Mouse (Mus musculus) liver, embryonic 14.5 days (tissue): ENCODE data around the gene Ptprn2. TPM values are rescaled to one million over a fixed set of nuclear protein-coding genes. Genes with fewer than 3 reads are reported as not detected.
A peak's percentile ranks its signal among the peaks of the same experiment; 100 is the strongest.

Experiments
- ATAC-seq: fragments of 200-750 bp; cut with Nextera tagmentation; 2 replicates; pipeline ENCODE4 v1.8.0; 2017; ENCODE audit warnings: moderate number of reproducible peaks, mild to moderate bottlenecking, moderate library complexity; ENCODE audit not compliant: insufficient read depth
- DNase-seq, 3 experiments: peaks; one replicate each; pipeline ENCODE4 v3.0.0-alpha.2; 2012 to 2013; ENCODE audit warnings: low read depth in 3 of 3, low spot score in 3 of 3
- H3K27ac ChIP-seq: fragments of 300-500 bp; sonication (generic); 2 replicates; pipeline ENCODE4 v1.5.1; 2014; ENCODE audit warnings: moderate library complexity, mild to moderate bottlenecking, control low read depth, inconsistent platforms
- H3K27me3 ChIP-seq: fragments of 300-500 bp; sonication (generic); 2 replicates; pipeline ENCODE4 v1.6.1; 2014; ENCODE audit warnings: mild to moderate bottlenecking, low read length, moderate library complexity; ENCODE audit not compliant: control insufficient read depth, insufficient read depth
- H3K36me3 ChIP-seq: fragments of 300-500 bp; sonication (generic); replicated peaks from 2 replicates; pipeline ENCODE4 v1.6.1; 2014; ENCODE audit warnings: low read depth; ENCODE audit not compliant: control insufficient read depth, insufficient read depth
- H3K4me1 ChIP-seq, 2 experiments: fragments of 200-500 bp in 1 of 2; fragments of 300-500 bp in 1 of 2; sonication (generic) in 1 of 2; replicated peaks; 2 replicates each; pipeline ENCODE4 v1.6.1; 2012 to 2014; ENCODE audit warnings: antibody characterized with exemption in 1 of 2, inconsistent platforms in 1 of 2, low read length in 1 of 2; ENCODE audit not compliant: control insufficient read depth in 2 of 2, insufficient read depth in 2 of 2
- H3K4me2 ChIP-seq: fragments of 300-500 bp; sonication (generic); 2 replicates; pipeline ENCODE4 v1.6.1; 2014; ENCODE audit warnings: low read depth, mild to moderate bottlenecking, control low read depth, moderate library complexity
- H3K4me3 ChIP-seq, 2 experiments: fragments of 200-500 bp in 1 of 2; fragments of 300-500 bp in 1 of 2; sonication (generic) in 1 of 2; 2 replicates each; pipeline ENCODE4 v1.5.1; 2012 to 2014; ENCODE audit warnings: low read depth in 2 of 2, low read length in 2 of 2, mild to moderate bottlenecking in 2 of 2, control low read depth in 1 of 2, inconsistent platforms in 1 of 2, moderate library complexity in 1 of 2; ENCODE audit not compliant: insufficient read depth in 1 of 2
- H3K9ac ChIP-seq: fragments of 300-500 bp; sonication (generic); replicated peaks from 2 replicates; pipeline ENCODE4 v1.6.1; 2014; ENCODE audit warnings: mild to moderate bottlenecking, control low read depth, moderate library complexity
- H3K9me3 ChIP-seq: fragments of 300-500 bp; sonication (generic); 2 replicates; pipeline ENCODE4 v1.6.1; 2016; ENCODE audit warnings: low read length, mixed read lengths; ENCODE audit not compliant: control insufficient read depth
- CTCF ChIP-seq: IDR thresholded peaks from 2 replicates; pipeline ENCODE4 v1.5.1; 2016; ENCODE audit warnings: antibody characterized with exemption, low read depth, control low read depth
- EP300 ChIP-seq: IDR thresholded peaks from 2 replicates; pipeline ENCODE4 v1.6.1; 2016; ENCODE audit warnings: antibody characterized with exemption, low read depth
- WGBS: fragments of 180-500 bp; shearing (Covaris S2); extraction: QIAGEN DNeasy Blood & Tissue Kit; methylation state at CpG from one replicate; pipeline ENCODE4 v1.1.7; 2014; ENCODE audit not compliant: insufficient replicate concordance; 5-methylcytosine and 5-hydroxymethylcytosine counted together
- polyA plus RNA-seq, 2 experiments: library from polyadenylated mRNA; depleted of rRNA in 1 of 2; stranded (reverse) in 1 of 2; unstranded in 1 of 2; fragments of >200 nt; fragmentation: Nextera tagmentation in 1 of 2; extraction: Ambion mirVana in 1 of 2; gene quantifications; 2 replicates each; pipeline versions ENCODE4 v1.2.1 to v1.2.3; 2012 to 2014

Gene Ptprn2
- polyA plus RNA-seq, 2 experiments = 0.04 TPM; not detected in 1

GRCm38 (mm10) chr12:116963906-116964305 is 478.4 kb downstream of the Ptprn2 start:
- Histone ChIP-seq H3K4me3 (no peak overlapping the region), H3K36me3 (no peaks in the 10 kb centered on the region), H3K9ac (no peak overlapping the region), H3K4me1 (no peaks in the 10 kb centered on the region), H3K27ac (no peak overlapping the region), H3K27me3 (no peaks in the 10 kb centered on the region), H3K4me2 (no peak overlapping the region), H3K9me3 (no peaks in the 10 kb centered on the region)
- DNase-seq (no peak), ATAC-seq (no peak)
- 72% methylated on average over 1 of the region's 1 CpGs for WGBS
- TF ChIP-seq EP300 (no peak), CTCF (no peak)

- H3K4me2 ChIP-seq = no peak overlapping the region
- DNase-seq (no peak), ATAC-seq (no peak)
- WGBS = 43% methylated on average over 8 of the region's 8 CpGs
- no peak overlapping the region for H3K4me3 ChIP-seq
- H3K27ac ChIP-seq = no peak overlapping the region
- no peaks in the 10 kb centered on the region for H3K9me3 ChIP-seq
- H3K9ac ChIP-seq = no peak overlapping the region
- H3K4me1 ChIP-seq = no peaks in the 10 kb centered on the region
- no peaks in the 10 kb centered on the region for H3K36me3 ChIP-seq
- H3K27me3 ChIP-seq = no peaks in the 10 kb centered on the region
- TF ChIP-seq CTCF = no peak
- no peak for TF ChIP-seq EP300
Measured at GRCm38 (mm10) chr12:116968215-116968939, 482.9 kb downstream of the Ptprn2 start.

GRCm38 (mm10) chr12:116975547-116975946 is 490.0 kb downstream of the Ptprn2 start:
- Histone ChIP-seq H3K4me2 (no peak overlapping the region), H3K4me3 (no peak overlapping the region), H3K9ac (no peak overlapping the region), H3K9me3 (no peaks in the 10 kb centered on the region), H3K27ac (no peak overlapping the region), H3K4me1 (no peaks in the 10 kb centered on the region), H3K36me3 (no peaks in the 10 kb centered on the region), H3K27me3 (no peaks in the 10 kb centered on the region)
- DNase-seq (no peak), ATAC-seq (no peak)
- WGBS = 65% methylated on average over 5 of the region's 5 CpGs
- no peak for TF ChIP-seq CTCF
- TF ChIP-seq EP300 = no peak

GRCm38 (mm10) chr12:116976981-116977380 is 491.5 kb downstream of the Ptprn2 start:
- 52% methylated on average over 6 of the region's 6 CpGs for WGBS
- ATAC-seq (no peak), DNase-seq (no peak)
- no peaks in the 10 kb centered on the region for H3K9me3 ChIP-seq
- H3K27ac ChIP-seq = no peak overlapping the region
- H3K27me3 ChIP-seq = no peaks in the 10 kb centered on the region
- TF ChIP-seq EP300 (no peak), CTCF (no peak)
- no peaks in the 10 kb centered on the region for H3K4me1 ChIP-seq
- no peaks in the 10 kb centered on the region for H3K36me3 ChIP-seq
- H3K4me2 ChIP-seq = no peak overlapping the region
- H3K4me3 ChIP-seq = no peak overlapping the region
- no peak overlapping the region for H3K9ac ChIP-seq

- WGBS = 72% methylated on average over 6 of the region's 6 CpGs
- DNase-seq = no peak
- Histone ChIP-seq H3K9me3 (no peaks in the 10 kb centered on the region), H3K27me3 (no peaks in the 10 kb centered on the region), H3K36me3 (no peaks in the 10 kb centered on the region), H3K4me3 (no peak overlapping the region), H3K4me1 (no peaks in the 10 kb centered on the region), H3K4me2 (no peak overlapping the region), H3K27ac (no peak overlapping the region), H3K9ac (no peak overlapping the region)
- TF ChIP-seq EP300 (no peak), CTCF (peak; percentile 36)
- no peak for ATAC-seq
Measured at GRCm38 (mm10) chr12:116978201-116978600, 492.7 kb downstream of the Ptprn2 start.
